Mouse (Mus musculus) right cerebral cortex, postnatal 36 days (tissue): ENCODE results near the gene Mlh3.

ENCODE experiments used
- DNase-seq, 2 experiments: peaks; one replicate each; pipeline ENCODE4 v3.0.0; 2022; ENCODE audit warnings: low spot score in 2 of 2, mixed read lengths in 1 of 2

The Mlh3 gene

DNA sequence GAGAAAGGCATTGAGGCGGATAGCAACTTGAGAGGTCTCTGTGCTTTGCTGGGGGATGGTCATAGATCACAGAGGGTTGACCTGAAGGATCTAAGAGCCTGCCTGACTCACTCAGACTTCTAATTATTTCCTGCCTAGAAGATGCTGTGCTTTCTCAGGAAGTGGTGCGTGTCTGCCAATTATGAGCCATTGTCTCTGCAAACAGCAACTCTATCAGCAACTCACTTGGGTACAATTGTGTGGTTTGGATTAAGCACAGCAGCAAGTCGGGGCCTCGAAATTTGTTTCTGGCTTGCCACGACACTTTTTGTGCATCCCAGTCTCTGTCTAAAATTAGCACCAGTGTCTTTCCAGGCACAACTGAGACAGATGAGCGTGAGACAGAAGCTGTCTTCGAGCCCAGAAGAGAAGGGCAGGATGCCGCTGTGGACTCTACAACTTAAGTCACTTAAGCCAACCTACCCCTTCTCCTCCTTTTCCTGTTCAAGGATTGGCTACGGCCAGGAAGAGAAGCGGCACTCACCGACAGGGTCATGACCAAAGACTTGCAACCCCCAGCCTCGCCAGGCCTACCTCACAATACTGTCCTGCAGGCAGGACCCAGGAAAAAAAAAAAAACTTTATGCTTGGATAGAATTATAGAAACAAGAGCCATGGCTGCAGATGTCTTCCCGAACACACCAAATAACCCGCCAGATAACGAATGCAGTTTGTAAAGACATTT lies 42.4 kb downstream of the Mlh3 start:
- DNase-seq, result peak in 1 of 2 experiments; percentile 7

DNA sequence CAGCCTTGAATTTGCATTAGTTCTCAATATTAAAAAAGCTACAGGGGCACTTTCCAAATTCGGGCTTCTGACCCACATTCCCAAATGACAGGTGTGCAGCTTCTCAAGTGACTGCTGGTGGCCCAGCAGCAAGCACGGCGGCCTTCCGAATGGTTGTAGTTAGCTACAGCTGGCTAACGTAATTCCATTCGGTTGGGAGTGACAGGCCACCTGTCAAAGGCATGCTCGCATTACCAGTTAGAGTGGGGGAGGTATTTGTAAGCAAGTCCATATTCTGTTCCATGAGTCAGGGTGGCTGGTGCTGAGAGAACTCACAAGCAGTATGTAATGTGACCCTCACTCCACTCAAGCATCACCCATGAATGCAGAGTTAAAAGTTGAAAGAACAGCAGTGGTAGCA lies 43.2 kb downstream of the Mlh3 start:
- DNase-seq, result no peak

- DNase-seq, result no peak
Measured at GRCm38 (mm10) chr12:85219905-85220290, 50.5 kb downstream of the Mlh3 start.

DNA sequence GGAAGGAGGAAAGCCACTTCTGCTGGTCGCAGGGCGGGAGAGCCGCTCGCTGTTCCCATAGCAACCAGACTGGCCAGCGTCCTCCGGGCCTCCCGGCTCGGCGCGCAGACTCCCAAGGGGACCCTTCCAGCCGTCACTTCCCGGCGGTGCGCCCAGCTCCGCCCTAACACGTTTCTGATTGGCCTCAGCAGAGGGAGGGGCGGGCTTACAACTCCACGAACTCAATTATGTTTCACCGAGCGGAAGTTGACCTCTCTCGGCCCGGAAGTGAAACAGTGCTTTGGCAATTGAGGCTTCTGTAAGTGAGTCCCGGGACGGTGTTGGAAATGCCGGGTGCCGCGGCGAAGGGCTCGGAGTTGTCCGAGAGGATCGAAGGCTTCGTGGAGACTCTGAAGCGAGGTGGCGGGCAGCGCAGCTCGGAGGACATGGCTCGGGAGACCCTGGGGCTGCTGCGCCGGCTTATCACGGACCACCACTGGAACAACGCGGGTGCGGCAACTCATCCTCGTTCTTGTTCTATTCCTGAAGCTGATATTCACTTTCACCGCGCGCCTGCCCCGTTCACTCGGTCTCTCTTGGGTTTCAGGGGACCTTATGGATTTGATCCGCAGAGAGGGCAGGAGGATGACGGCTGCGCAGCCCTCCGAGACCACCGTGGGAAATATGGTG lies 51.0 kb downstream of the Mlh3 start, which contains the start of gene Eif2b2:
TSS of gene Eif2b2 (plus strand) at position 246 of the 669 bp plus-strand sequence.
- DNase-seq, result peak; percentile 97 to 98

GRCm38 (mm10) chr12:85217733-85218310 lies 52.6 kb downstream of the Mlh3 start:
- DNase-seq, result no peak

- DNase-seq, result no peak
Measured at GRCm38 (mm10) chr12:85215031-85215430, 55.4 kb downstream of the Mlh3 start.

- DNase-seq, result no peak
Measured at GRCm38 (mm10) chr12:85208687-85209199, 61.7 kb downstream of the Mlh3 start.

- DNase-seq, result no peak
Measured at GRCm38 (mm10) chr12:85205425-85205824, 65.0 kb downstream of the Mlh3 start.

GRCm38 (mm10) chr12:85204105-85204504 lies 66.3 kb downstream of the Mlh3 start:
- no peak for DNase-seq

- DNase-seq, result no peak
Measured at GRCm38 (mm10) chr12:85203699-85204098, 66.7 kb downstream of the Mlh3 start.

DNA sequence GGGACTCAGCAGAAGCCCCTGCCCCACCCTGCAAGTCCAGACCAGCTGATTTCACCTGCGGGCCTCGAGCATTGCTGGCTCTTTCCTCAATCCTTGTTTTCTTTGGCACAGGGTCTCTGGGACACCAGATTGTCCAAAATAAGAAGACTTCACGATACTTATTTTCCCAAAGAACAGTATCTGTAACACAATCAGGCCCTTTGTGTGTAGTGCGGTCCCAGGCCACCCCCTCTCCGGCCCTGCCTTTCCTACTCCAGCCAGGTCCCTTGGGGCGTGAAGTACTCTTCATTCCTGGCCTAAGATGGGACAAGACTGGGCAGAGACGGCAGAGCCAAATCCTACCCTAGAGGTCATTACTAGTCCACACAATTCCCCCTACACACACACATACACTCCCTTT lies 68.2 kb downstream of the Mlh3 start:
- no peak for DNase-seq

GRCm38 (mm10) chr12:85201830-85202147 lies 68.6 kb downstream of the Mlh3 start:
- DNase-seq, result no peak

DNA sequence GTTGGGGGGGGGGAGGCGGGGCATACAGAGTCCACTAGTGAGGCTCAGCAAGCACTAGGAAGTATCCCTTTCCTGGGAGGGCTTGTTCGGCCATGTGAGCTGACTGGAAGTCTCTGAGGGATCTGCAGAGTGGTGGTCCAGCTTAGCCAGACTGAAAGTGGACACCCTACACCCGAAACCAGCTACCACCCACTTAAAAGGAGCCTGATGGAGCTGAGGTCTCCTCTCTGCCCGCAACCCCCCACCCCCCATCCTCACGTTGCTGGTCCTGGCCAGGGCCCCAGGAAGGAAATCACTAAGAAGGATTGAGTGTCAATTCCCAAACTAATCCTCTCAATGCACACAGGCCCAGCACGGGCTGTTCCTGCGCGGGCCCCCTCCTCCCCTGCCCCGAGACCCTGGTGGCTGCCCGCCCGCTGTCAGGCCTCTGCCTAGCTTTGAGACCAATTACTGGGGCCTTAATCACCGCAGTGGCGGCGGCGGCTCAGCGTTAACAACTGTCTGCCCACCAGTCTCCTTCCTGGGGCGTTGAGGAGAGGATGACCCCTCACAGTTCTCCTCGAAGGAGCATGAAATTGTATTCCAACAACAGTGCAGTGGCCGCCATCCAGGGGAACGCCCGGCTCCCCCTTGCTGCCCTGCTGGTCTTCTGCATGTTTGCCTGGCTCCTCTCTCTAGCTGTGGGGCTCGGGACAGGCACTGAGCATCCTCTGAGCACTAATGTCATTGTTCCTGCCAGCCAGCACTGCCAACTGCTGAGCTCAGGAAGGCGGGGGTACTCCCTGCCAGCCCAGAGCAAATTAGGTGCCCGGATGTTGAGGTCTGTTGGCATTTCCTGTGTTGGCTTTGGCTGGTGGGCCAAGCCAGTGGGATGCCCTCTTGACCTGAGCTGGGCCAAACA lies 69.2 kb downstream of the Mlh3 start:
- DNase-seq, result no peak

- DNase-seq, result no peak
Measured at GRCm38 (mm10) chr12:85199954-85200353, 70.4 kb downstream of the Mlh3 start.

DNA sequence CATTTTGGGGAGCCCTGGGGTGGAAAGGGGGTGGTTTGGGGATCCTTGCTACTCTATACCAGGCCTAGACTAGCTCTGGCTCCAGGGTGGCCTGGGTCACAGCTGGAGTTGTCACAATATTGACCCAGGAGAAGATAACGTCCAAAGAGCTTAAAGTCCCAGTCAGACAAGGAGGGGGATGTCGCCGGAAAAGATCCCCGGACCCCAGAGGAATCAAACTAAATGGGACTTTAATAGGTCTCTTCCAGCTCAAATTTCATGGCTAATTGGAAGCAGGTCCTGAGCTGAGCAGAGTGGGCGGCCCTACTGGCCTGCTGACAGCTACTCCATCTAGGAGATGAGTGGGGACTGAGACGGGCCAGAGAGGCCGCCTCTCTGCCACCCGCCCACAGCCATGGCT lies 72.5 kb downstream of the Mlh3 start:
- DNase-seq, result no peak

DNA sequence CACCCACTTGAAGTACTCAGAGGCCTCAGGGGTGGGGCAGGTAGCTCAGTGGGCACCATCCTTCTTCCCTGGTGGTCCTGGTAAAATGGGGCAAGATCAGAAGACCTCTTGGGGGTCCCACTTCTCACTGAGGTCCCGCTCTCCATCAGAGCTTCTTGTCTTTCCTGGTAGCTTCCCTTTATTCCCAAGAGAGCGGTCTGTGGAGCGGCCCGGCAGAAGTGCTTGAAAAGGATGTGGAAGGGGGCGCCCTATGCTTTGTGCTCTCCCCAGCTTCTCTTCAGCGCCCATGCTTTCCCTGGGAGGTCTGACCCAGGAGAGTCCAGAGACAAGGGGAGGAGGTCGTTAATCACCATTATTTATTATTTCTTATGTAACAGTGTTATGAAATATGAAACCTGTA lies 73.0 kb downstream of the Mlh3 start:
- DNase-seq, result no peak

- DNase-seq, result no peak
Measured at GRCm38 (mm10) chr12:85196191-85196590, 74.2 kb downstream of the Mlh3 start.

- no peak for DNase-seq
Measured at GRCm38 (mm10) chr12:85195086-85195485, 75.3 kb downstream of the Mlh3 start.

GRCm38 (mm10) chr12:85194623-85195018 lies 75.8 kb downstream of the Mlh3 start:
- DNase-seq, result no peak

GRCm38 (mm10) chr12:85193923-85194622 lies 76.3 kb downstream of the Mlh3 start:
- no peak for DNase-seq

GRCm38 (mm10) chr12:85193146-85193545 lies 77.3 kb downstream of the Mlh3 start:
- DNase-seq, result no peak
